ENCODE assay signal across 13 mouse cellular contexts in genomic region chr7:137297594-137298381, GRCm38 (mm10). TPM values are rescaled to one million over a fixed set of nuclear protein-coding genes. Genes with fewer than 3 reads are reported as not detected.
DNase-seq lines count a peak whose midpoint lies in the region; ATAC-seq lines count a peak whose summit lies in the region.
"Had no signal": no experiment of that assay in that cellular context is flagged by ENCODE, and none has a peak within 500 bp of the region (broad histone marks: within the 10 kb centered on the region; RNA-seq: fewer than 3 reads in every experiment).

No protein-coding gene starts in this region.

- no peaks in the 10 kb centered on the region for H3K9me3 ChIP-seq in hindbrain, embryonic 12.5 days (replicated peaks)
- H3K9me3 ChIP-seq in midbrain, embryonic 15.5 days: no peaks in the 10 kb centered on the region
- no peaks in the 10 kb centered on the region for H3K9me3 ChIP-seq in intestine, embryonic 15.5 days

- peak overlapping the region; percentile 77 for H3K27ac ChIP-seq in brown adipose tissue, adult 24 weeks (replicated peaks; ENCODE audit: low read depth, low read length)
- no peak overlapping the region; the same call in 1 of the 2 replicates for H3K27ac ChIP-seq in hindbrain, embryonic 12.5 days
- H3K27ac ChIP-seq in midbrain, embryonic 15.5 days: peak overlapping the region; percentile 50
- H3K27ac ChIP-seq in intestine, embryonic 15.5 days: no peak overlapping the region

- DNase-seq in adrenal gland, postnatal 14 days: peak; percentile 63
- DNase-seq in adrenal gland, adult 2 months: no peak
- no peak for DNase-seq in ovary, postnatal 10 days (ENCODE audit: low spot score)
- no peak for DNase-seq in kidney, adult 11 months
- DNase-seq: gastrocnemius, postnatal 25 days; liver; right cerebral cortex, adult 18-20 months; thymus, adult 18-20 months had no signal

- H3K4me3 ChIP-seq in brown adipose tissue, adult 24 weeks (ENCODE audit: insufficient read depth, low read depth, low read length): no peak overlapping the region
- no peak overlapping the region for H3K4me3 ChIP-seq in hindbrain, embryonic 12.5 days
- no peak overlapping the region for H3K4me3 ChIP-seq in midbrain, embryonic 15.5 days
- no peak overlapping the region for H3K4me3 ChIP-seq in intestine, embryonic 15.5 days (replicated peaks)

- H3K4me1 ChIP-seq in brown adipose tissue, adult 24 weeks (ENCODE audit: control insufficient read depth, insufficient read depth, insufficient read length, low read length): peaks cover 34% of the 10 kb centered on the region
- H3K4me1 ChIP-seq in hindbrain, embryonic 12.5 days: peaks cover 79% of the 10 kb centered on the region
- peaks cover 68% of the 10 kb centered on the region for H3K4me1 ChIP-seq in midbrain, embryonic 15.5 days
- peaks cover 8% of the 10 kb centered on the region for H3K4me1 ChIP-seq in intestine, embryonic 15.5 days (replicated peaks)

- peak overlapping the region; percentile 26; the same call in 1 of the 2 replicates for H3K4me2 ChIP-seq in hindbrain, embryonic 12.5 days (replicated peaks)
- H3K4me2 ChIP-seq in midbrain, embryonic 15.5 days: peak overlapping the region; percentile 2; the same call in 1 of the 2 replicates
- H3K4me2 ChIP-seq in intestine, embryonic 15.5 days (replicated peaks): no peak overlapping the region

- no peaks in the 10 kb centered on the region; the same call in 1 of the 2 replicates for H3K36me3 ChIP-seq in hindbrain, embryonic 12.5 days
- no peaks in the 10 kb centered on the region for H3K36me3 ChIP-seq in midbrain, embryonic 15.5 days (replicated peaks)
- no peaks in the 10 kb centered on the region for H3K36me3 ChIP-seq in intestine, embryonic 15.5 days

- 59% methylated on average over 24 of the region's 24 CpGs for WGBS in hindbrain, embryonic 12.5 days
- 72% methylated on average over 24 of the region's 24 CpGs for WGBS in midbrain, embryonic 15.5 days
- 62% methylated on average over 24 of the region's 24 CpGs for WGBS in intestine, embryonic 15.5 days

- H3K27me3 ChIP-seq in hindbrain, embryonic 12.5 days: 0 out of 2 replicates have a peak, but pooled peaks cover 3% of the 10 kb centered on the region
- 0 out of 2 replicates have a peak, but pooled peaks cover 4% of the 10 kb centered on the region for H3K27me3 ChIP-seq in midbrain, embryonic 15.5 days (replicated peaks)
- peaks cover 45% of the 10 kb centered on the region for H3K27me3 ChIP-seq in intestine, embryonic 15.5 days (replicated peaks)

- ATAC-seq in hindbrain, embryonic 12.5 days (ENCODE audit: low FRiP score): no peak
- no peak for ATAC-seq in midbrain, embryonic 15.5 days (replicated peaks)
- no peak for ATAC-seq in intestine, embryonic 15.5 days
- ATAC-seq: lung, postnatal 0 days had no signal

- peak overlapping the region; percentile 29; the same call in 1 of the 2 replicates for H3K9ac ChIP-seq in hindbrain, embryonic 12.5 days
- no peak overlapping the region for H3K9ac ChIP-seq in midbrain, embryonic 15.5 days
- H3K9ac ChIP-seq in intestine, embryonic 15.5 days: no peak overlapping the region

RNA-seq across cellular contexts. Expression of gene Ebf3, which starts 16.5 kb away (rescaled TPM):
- 12.6 and 13.1 TPM in 2 replicates for total RNA-seq in adrenal gland, postnatal 14 days (2021)
- 1 to 10 TPM; 4.5 to 8.7 TPM for total RNA-seq in adrenal gland, adult 2 months (2021)
- 3.7 and 5.0 TPM in 2 replicates for polyA plus RNA-seq in adrenal gland, adult 2 months (2012; rRNA removed)
- 28.5 and 35.3 TPM in 2 replicates for polyA plus RNA-seq in brown adipose tissue, adult 24 weeks (2012; ENCODE audit: insufficient read depth, insufficient read length, missing spikeins)
- polyA plus RNA-seq in hindbrain, embryonic 12.5 days (2016; fragmentation: Nextera tagmentation; extraction: Ambion mirVana): 23.0 and 23.4 TPM in 2 replicates
- 14.6 and 14.9 TPM in 2 replicates for polyA plus RNA-seq in midbrain, embryonic 15.5 days (2015; fragmentation: Nextera tagmentation; extraction: Ambion mirVana)
- polyA plus RNA-seq in intestine, embryonic 15.5 days (2015; fragmentation: Nextera tagmentation; extraction: Ambion mirVana): 0.88 and 1.3 TPM in 2 replicates
- polyA plus RNA-seq: lung, postnatal 0 days had no signal

Comparison
In these comparisons a context has a peak if more than half of its experiments do, and no peak if none do; other contexts are left out.
1. H3K27ac ChIP-seq: peak in brown adipose tissue, adult 24 weeks (single experiment) and midbrain, embryonic 15.5 days (single experiment); none in hindbrain, embryonic 12.5 days (single experiment) and intestine, embryonic 15.5 days (single experiment).